Mouse (Mus musculus) skeletal muscle tissue, adult 2 months (tissue): Measurements from ENCODE around the gene Mast4.

ENCODE experiments used
- DNase-seq: peaks from one replicate; pipeline ENCODE4 v3.0.0-alpha.2; 2012; ENCODE audit warnings: low read depth, low spot score

Mast4 gene

GRCm38 (mm10) chr13:103127594-103127993, 206.7 kb downstream of the Mast4 start:
- DNase-seq, result no peak

DNA sequence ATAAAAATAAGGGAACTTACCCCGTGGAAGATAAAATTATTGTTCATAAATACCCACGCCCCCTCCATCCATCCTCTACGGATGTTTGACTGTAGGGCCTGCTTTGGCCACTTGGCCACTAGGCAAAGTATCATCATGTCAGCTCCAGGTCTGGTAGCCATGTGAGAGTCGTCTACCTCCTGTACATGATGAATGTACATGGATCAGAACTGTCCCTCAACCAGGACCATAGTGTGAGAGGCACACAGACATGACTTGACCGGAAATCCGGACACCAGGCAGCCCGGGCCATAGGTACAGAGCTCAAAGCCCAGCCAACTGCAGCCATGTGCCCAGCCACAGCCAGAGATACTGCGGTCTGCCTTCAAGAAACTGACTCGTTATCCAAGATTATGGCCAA, 210.6 kb downstream of the Mast4 start:
- DNase-seq, result no peak

- no peak for DNase-seq
Measured at GRCm38 (mm10) chr13:103121796-103122792, 212.2 kb downstream of the Mast4 start.

GRCm38 (mm10) chr13:103120669-103121131, 213.6 kb downstream of the Mast4 start:
- no peak for DNase-seq

- no peak for DNase-seq
Measured at GRCm38 (mm10) chr13:103119728-103120127, 214.6 kb downstream of the Mast4 start.

- no peak for DNase-seq
Measured at GRCm38 (mm10) chr13:103115116-103115515, 219.2 kb downstream of the Mast4 start.

- peak; percentile 57 for DNase-seq
Measured at GRCm38 (mm10) chr13:103114274-103114673, 220.0 kb downstream of the Mast4 start.

DNA sequence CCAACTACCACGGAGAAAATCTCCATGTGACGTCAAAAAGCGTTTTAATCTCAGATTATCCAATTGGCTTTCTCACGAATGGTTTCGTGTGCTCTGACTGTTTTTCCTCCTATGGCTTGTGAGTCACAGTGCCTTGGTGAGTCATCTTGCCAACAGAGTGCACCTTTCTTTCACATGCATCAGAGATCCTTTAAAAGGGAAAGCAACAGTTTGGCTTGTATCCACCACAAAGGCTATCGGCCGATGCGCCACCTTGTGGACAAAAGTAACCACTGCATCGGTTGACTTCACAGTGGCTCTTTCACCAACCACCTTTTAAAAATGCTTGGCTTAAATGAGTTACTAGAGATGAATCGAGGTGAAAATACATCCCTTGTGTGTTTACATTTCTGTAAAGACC, 224.4 kb downstream of the Mast4 start:
- DNase-seq, result peak; percentile 51

DNA sequence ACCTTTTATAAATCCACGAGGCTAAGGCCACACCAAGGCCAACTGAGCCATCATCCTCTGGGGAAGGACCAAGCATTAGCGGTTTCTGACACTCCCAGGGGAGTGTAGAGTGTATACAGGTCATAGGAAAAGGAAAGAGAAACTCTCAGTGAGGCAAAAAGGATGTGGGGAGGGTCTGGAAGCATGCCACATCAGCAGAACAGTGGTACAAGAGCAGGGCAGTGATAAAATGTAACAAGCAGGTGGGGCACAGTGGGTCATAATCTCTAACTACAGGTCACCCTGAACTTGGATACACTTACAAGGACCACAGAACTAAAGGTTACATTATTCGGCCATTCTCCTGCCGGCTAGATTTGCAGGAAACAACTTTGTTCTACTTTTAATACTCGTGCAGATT, 226.9 kb downstream of the Mast4 start:
- DNase-seq, result no peak

DNA sequence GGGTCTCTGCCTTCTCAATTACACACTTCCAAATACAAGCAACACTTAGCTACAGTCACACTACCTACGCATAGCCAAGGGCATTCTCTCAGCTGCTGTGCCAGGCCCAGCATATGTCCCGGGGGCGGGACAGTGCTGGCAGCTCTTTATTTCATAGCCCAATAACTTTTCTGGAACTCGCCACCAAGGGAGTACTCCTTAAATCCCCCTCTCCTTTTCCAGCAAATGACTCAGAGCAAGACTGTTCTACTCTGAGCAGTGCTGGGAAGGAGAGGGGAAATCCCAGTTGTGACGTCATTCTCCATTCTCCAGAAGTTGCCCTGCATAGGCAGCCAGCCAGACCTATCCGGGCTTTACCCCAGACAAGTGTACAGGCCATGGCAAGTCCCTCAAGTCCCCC, 231.7 kb downstream of the Mast4 start:
- no peak for DNase-seq

- DNase-seq, result no peak
Measured at GRCm38 (mm10) chr13:103096346-103097150, 237.7 kb downstream of the Mast4 start.

DNA sequence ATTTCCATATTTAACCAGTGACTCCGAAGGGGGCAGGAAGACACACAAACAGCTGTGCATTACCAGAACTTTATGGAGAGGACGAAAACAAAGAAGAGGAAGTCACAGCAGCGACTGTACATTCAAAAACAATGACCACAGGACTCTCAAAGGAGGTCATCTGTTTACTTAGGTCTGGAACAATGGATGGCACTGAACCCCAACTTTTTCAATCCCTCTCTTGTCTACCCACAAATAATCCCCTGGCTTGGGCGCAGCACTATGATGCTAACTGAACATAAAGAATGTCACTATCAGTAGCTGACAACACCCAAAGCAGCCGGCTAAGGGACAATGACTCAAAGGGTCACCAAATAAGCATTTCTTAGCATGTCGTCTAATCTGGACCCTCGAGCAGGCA, 238.8 kb downstream of the Mast4 start:
- DNase-seq, result no peak

DNA sequence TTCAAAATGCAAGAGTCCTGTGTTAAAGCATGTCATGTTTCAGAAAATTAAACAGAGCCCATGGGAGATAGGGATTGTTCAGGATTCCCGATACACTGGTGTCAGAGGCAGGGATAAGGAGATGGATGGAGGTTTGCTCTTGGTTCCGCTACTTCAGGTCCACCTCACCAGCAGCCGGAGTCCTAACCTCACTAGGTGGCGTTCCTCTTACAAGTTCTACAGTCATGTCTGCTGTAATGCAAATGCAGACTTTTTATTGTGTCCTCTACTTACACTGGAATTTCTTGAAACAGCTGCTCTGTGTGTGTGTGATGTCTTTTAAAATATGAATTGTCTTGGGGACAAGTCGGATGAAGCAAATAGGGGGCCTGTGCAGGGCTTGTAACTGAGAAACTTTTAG, 239.7 kb downstream of the Mast4 start:
- no peak for DNase-seq

DNA sequence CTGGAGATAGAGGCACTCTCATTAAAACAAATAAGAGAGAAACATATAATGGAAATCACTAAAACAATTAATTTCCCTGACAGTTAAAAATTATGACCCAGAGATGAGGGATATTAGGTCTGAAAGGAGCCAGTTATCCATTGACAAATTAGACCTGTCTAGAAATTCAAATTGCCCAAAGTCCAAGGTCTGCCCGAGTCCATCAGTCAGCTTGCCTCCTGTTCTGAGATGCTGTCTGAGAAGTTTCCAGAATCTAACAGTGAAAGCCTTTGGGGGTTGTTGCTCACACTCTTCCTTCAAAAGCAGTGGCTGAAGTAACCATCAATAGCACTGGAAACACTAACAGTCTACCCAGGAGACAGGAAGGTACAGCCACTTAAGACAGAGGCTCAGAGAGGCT, 240.6 kb downstream of the Mast4 start:
- no peak for DNase-seq

DNA sequence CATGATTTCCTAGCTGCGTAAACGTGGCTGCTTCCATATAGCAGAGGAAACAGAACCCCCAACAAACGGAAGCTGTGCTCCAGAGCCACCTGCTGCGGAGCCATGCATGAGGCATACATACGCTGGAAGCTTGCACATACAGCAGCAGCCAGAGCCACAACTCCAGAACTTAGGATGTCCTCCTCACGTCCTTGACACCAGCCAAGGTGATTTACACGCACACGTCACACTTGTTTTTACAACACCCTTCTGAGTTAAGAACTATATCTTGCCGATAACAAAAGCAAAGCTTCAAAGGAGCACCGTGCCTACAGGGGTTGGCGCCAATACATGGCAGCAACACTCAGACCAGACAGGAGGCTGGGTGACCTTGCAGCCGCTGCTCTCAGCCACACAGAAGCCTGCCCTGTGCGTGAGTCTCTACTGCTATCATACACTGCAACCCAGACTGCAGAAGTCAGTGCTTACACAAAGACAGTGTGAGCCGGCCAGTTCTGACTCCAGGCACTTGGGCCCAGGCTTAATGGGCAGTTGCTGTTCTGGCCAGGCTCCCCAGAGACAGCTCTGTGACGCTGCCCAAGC, 248.7 kb downstream of the Mast4 start:
- DNase-seq, result no peak

- DNase-seq, result peak; percentile 18
Measured at GRCm38 (mm10) chr13:103082891-103083290, 251.4 kb downstream of the Mast4 start.

GRCm38 (mm10) chr13:103079806-103080205, 254.5 kb downstream of the Mast4 start:
- no peak for DNase-seq

DNA sequence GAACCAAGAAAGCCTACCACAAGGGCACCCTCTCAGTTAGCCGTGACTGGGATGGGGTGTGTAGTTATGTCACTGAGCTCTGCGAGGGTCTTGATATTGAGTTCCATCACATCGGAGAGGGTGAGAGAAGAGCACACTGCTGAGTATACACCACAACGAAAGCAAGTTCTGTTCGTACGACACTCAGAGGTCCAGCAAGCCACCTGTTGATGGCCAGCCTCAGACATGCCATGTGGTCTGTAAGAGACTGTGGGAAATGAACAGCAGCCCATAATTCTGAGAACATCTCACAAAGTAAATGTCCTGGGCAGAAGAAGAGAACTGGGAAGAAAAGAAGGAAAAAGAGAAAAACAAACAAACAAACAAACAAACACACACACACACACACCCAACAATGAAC, 255.5 kb downstream of the Mast4 start:
- DNase-seq, result no peak

DNA sequence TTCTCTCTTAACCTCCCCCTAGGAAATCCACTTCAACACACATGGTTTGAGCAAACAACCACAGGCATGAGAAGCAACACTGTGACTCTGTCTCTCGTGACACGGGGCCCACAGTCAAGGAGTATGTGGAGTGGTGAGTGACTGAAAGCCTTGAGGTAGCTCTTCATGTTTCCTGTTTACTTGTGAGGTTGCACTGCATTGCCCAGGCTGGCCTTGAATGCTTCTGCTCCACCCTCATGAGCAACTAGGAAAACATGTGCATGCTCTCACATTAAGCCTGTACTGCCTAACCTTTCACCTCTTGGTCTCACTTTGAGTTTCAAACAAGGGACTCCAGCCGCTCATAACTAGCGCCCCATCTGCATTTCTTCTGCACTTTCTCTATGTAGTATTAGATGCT, 260.8 kb downstream of the Mast4 start:
- DNase-seq, result no peak

DNA sequence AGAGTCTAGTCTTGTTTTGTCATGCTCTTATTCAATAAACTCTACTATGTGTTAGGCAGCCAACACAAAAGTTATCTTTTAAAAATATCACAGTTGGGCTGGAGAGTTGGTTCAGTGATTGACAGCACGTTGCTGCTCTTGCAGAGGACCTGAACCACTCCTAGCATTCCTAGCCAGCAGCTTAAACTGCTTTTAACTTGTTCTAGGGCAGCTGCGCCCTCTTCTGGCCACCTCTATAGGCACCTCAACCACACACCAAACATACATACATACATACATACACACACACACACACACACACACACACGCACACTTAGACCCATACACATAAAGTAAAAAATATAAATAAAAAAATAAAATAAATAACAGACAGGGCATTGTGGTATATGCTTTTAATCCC, 262.5 kb downstream of the Mast4 start:
- DNase-seq, result no peak

- no peak for DNase-seq
Measured at GRCm38 (mm10) chr13:103067581-103068166, 266.6 kb downstream of the Mast4 start.

GRCm38 (mm10) chr13:103065437-103065836, 268.9 kb downstream of the Mast4 start:
- DNase-seq, result no peak
